Mouse (Mus musculus): Measurements from ENCODE around the gene Dnah17.

Gene Dnah17

DNA sequence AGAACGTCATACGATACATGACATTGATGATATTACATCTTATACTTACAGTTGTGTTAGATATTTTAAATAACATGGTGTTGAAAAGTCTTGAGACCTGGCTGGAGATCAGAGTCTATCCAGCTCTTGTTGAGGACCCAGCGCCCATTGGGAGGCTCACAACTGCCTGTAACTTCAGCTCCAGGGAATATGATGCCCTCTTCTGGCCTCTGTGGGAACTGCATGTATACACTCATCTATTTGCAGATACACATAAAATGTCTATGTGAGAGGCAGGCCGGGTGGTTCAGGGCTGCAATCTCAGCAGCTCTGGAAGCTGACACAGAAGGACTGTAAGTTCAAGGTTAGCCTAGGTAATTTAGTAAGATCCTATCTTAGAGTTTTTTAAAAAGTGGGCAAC is 112.1 kb downstream of the Dnah17 start:
- DNase-seq = peak in 1 of 2 experiments; percentile 40

DNA sequence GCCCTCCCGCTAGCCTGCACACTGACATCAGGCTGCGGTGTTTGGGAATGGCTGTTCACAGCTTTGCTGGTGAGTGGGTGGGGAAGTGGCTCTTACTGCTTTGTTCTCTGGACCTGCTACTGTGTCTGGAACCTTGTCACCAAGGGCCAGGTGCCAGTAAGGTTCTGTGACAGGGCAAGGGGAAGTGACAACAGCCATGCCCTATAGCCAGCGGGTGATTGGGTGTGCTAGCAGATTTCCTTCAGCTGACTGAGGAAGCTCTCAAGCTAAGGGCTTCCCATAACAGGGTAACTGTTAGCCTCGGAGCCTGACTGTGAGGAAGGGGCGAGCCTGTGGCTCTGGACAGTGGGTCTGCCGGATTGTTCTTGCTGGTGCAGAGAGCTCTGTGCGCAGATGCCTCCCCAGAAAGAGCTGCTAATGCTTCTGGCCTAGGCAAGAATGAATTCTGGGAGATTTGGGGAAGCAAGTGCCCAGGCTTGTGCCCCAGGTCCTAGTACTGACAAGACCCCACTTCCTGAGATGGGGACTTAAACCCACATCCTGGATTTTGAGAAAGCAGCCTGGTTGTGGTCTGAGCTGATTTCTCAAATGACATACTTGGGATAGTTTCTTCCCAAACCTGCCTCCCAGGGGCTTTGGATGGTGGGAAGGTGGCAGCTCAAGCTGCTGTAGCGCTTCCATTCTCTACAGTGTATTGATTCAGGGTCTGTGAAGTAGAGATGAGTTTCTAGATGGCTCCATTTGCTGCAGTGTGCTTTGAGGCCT is 114.9 kb downstream of the Dnah17 start:
- no peak for DNase-seq

DNA sequence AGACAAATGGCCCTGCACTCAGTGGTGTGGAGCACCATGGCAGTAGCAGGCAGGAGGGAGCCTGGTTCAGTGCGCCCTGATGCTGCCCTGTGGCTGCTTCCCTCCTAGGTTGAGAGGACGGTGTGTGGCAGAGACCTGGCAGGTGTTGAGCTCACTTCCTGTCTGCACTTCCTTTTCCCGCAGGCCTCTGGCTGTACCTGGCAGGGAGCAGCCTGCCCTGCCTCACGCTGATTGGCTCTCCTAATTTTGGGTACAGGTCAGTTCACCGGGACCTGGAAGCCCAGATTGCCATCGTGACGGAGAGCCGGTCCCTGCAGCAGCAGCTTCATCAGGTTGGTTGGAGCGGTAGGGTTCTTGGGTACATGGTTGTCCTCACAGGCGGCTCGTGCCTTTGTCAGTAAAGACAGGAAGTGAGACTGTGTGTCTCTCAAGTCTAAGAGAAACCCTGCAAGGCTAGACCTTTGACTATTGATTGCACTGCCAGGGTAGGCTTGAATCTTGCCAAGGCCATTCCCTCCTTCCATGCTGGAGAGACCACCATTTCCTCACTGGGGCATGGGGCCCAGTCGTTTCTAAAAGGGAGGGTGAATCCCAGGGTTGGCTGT is 115.9 kb downstream of the Dnah17 start:
- DNase-seq = no peak

DNA sequence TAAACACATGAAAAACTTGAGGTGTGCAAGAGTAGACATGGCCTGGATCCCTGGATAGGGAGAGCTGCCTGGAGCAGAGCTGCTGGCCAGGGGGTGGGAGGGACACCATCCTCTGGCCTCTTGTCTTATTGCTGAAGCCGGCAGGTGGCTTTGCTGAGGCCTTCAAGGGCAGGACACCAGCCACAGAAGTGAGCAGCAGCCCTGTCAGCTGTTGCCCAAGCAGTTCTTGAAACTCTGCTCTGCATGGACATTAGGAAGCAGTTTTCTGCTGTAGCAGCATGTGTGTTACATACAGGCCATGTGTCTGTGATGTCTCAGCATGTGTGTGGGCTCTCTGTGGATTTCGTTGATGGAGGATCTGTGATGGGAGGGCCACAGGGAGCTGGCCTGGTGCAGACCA is 117.1 kb downstream of the Dnah17 start:
- DNase-seq = no peak

DNA sequence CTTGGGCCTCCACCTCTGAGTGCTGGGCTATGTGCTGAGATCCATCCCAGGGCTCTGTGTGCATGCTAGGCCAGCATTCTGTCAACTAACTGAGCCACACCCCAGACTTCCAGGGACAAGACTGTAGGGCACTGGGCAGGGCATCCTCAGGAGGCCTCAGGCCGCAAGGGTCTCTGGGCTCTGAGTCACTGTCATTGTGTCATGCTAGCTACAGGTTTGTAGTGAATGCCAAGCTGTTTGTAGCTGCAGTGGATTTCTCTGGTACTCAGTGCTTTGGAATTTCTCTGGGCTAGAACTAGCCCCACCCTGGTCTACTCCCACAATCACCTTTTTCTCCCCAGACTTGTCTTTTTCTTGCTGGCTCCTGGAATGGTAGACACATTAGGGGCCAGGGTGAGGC is 117.8 kb downstream of the Dnah17 start:
- DNase-seq = no peak

DNA sequence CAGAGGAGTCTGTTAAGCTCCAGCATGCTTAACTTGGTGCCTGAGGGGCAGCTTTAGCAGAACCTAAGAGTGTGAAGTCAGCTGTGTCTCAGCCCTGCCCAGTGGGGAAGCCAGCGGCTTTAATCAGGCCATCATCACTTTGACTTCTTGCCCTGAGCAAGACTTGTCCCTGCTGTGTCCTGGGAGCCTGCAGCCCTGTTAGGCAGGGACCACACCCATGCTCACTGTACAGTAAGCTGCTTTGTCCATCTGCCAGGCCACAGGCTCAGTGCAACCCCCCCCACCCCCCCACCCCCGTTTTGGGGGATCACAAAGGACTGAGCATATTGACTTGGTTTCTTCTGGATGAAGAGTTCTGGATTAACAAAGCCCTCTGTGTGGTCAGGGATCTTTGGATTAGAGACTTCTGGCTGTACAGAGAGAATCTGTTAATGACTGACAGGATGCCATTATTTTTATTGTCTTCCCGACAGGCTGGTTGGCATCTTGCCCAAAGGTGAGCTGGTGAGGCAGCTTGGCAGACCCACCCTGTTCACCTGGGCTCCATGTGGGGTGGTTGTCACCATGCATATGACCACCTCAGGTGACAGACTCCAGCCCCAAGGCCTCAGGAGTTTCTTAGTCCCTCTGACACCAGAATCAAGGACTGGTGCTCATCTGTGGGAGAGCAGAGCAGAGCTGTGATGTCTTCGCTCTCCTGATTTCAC is 120.4 kb downstream of the Dnah17 start:
- DNase-seq = peak in 1 of 2 experiments; percentile 34

DNA sequence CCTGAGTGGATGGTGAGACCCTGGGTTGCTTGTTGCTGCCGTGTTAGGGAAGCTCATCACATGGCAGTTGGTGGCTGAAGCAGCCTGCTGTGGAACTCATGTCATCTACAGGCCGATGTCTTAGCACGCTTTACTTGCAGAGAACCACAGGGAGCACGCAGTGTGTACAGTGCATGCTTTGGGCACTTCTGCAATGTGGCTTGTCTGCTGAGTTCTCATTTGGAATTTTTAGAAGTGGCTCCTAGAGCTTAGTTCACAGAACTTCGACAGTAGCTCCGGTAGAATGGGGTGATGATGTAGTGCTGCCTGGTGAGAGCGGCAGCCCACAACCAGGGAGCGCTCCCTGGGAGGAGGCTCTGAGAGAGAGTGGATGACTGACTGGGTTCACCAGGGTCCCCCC is 121.6 kb downstream of the Dnah17 start:
- DNase-seq = no peak

DNA sequence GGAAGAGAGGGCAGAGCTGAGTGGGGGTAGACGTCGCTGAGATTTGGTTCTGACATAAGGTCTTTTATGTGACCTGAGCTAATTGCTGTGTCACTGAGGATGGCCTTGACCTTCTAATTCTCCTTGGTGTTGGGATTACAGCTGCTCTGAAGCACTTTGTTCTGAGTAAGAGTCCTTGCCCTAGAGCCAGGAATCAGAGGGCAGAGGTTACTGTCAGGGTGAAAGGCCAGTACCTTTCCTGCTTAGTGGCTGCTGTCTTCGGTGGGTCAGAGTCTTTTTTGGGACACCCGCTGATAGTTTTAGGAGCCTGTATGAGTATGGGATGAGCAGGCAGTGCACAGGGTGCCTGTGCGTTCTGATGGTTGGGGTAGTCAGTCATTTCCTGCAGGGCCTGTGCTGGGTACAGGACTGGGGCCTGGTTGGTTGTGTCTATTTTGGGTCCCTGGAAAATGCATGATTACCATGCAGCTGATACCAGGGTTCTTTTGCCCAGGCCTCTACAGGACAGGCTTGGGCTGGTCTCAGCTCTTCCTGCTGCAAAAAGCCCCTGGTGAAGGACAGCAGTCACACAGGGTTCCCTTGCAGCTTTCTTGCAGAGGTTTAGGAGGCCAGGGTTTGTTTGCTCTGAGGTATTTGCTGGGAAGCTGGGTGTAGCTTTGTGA is 122.2 kb downstream of the Dnah17 start:
- DNase-seq = no peak

DNA sequence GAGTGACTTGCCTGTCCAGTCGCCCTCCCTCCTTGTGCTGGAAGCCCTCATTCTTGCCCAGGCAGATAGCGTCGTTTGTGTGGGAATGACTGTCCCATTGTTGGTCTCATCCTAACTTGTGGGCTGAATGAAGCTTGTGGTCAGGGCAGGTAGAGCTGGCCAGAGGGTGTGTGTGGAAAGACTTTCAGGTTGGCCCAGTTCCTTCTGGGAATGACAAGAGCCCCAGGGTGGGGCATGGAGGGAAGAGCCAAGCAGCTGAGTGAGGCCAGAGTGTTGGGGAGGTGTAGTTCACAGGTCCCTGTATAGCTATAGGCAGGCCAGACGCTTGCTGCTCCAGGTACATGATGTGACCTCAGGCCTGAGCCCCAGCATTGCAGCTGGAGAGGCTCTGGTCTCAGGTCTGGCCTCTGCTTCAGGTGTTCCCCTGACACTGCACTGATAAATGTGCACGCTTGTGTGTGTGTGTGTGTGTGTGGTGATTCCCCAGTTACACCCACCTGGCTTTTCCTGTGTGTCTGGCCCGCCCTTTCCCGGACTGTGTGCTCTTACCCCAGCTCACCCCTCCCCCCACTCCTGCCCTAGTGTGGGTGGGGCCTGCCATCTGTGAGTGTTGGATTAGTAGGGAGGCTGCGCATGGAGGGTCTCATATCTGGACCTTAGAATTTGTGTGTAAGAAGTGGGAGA is 122.8 kb downstream of the Dnah17 start:
- peak; percentile 60 to 62 for DNase-seq

DNA sequence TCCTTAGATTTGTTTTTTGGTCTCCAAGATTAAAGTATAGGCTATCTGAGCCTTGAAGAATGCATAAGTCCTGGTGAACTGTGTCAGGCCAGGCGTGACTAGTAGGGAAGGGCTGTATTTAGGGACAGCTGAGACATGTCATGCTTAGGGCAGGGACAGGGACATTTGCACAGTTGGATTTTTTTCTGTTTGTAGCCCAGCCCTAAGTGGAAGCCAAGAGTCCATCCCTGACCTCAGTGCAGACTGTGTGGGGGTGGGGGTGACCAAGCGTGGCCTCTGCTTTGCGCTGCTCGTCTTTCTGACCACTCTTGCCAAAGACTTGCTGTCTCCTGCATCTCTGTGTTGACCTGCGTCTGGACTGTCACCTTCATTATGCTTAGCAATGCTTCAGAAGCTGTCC is 126.2 kb downstream of the Dnah17 start:
- no peak for DNase-seq

DNA sequence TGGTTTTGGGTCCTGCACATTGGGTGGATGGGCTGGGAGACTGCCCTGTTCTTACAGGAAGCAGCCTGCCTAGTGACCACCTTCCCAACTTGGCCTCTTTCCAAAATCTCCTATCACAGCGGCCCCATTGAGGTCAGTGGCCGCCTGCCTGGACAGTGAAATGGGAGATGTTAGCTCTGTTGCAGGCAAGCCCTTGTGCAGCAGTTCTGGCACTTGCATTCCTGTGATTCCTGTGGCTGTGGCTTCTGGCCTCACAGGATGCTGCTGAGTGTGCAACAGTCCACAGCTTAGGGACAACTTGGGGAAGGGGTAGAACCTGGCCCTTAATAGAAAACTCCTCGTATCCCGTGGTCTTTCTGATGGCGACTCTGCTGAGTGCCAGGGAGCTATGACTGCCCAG is 126.7 kb downstream of the Dnah17 start:
- DNase-seq = no peak

DNA sequence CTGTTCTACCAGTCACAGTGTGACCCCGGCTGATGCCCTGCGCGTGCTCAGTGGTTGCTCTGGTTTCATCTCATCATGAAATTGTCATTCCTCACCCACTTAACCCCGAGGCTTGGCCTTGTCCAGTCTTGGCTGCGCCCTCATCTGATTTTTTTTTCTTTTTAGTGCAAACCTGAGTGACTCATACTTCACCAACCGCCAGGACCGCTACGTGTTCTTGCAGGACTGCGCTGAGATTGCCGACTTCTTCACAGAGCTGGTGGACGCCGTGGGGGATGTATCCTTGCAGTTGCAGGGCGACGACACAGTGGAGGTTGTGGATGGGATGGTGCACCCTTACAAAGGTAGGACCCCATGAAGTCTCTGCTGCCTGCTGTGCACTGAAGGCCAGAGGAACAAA is 127.3 kb downstream of the Dnah17 start:
- no peak for DNase-seq

DNA sequence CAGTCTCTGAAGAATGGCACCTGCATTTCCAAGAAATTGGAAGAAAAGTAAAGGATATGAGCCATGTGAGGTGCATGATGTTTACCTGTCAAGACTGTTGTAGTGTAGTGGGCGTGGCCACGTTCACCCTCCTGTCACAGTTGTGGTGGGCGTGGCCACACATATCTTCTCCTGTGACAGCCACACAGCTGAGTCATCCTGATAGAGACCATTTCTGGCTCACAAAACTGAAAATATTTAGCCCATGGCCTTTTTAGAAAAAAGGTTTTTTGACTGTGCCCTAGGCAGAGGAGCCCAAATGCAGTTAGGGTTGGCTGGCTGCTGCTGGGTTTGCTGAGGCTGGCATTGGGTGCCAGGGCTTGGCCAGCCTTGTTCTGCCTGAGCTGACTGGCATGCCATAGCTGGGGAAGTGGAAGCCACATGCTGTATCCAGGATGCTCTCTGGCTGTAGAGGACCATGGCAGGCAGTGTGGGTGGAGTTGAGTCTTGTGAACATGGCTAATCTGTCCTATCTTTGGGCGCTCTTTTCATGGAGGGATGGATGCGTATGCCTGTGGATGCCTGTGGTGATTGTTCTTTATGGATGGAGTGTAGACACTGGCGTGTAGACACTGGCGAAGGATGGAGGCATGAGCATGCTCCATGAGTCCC is 129.7 kb downstream of the Dnah17 start:
- DNase-seq = no peak

DNA sequence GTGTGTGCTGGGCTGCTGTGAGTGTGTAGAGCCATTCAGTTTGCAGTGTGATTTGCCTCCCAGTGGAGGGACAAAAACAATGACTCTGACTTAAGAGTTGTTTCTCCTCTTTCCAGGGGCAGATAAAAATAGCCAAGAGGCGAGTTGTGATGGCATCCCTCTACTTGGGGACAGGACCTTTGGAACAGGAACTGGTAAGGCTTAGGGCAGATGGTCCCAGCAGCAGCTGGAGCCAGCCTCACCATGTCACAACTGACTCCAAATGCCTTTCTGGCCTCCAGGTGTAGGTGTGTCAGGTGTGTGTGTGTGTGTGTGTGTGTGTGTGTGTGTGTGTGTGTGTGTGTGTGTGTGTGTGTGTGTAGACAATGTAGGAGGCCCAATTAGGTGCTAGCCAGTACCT is 130.4 kb downstream of the Dnah17 start:
- no peak for DNase-seq

DNA sequence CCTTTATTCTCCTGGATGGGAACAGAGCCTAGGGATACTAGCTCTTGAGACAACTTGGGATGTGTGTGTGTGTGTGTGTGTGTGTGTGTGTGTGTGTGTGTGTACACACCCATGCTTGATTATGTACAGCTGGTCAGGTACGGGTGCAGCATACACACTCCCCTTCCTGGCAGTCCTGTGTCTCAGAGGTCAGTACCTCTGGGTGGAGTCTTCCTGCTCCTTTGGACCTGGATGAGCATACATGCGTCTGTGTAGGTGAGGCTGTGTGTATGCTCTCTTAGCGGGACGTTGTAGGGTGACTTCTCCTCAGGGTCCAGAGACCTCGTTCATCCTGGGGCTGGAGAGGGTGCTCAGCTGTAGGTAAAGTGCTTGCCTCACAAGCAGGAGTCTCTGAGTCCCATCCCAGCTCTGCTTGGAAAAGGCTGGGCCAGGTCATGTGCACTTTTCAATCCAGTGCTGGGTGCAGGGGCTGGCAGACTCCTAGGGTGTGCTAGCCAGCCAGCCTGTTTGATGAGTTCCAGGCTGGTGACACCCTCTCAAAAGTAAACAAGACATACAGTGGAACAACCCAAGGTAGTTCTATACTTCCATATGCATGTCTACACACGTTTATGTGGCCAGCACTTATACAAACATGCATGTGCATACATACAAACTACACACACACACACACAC is 131.0 kb downstream of the Dnah17 start:
- no peak for DNase-seq

DNA sequence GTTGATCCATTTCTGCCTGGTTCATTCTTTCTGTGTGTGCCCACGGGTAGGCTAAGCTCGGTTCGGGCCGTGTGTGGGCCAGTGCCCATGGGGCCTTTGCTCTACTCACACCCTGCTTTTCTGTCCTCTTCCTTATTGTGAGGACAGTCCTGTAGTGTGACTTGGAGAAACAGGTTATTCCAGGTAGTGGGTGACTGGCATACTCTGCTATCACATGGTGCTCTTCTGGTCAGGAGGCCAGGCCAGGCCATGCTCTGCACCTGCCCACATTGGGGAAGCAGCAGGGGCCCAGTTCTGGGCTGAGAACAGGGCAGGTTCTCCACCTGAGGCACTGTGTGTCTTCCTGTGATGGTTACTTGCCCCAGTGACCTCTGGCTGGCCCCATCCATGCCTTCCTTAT is 132.1 kb downstream of the Dnah17 start:
- no peak for DNase-seq

DNA sequence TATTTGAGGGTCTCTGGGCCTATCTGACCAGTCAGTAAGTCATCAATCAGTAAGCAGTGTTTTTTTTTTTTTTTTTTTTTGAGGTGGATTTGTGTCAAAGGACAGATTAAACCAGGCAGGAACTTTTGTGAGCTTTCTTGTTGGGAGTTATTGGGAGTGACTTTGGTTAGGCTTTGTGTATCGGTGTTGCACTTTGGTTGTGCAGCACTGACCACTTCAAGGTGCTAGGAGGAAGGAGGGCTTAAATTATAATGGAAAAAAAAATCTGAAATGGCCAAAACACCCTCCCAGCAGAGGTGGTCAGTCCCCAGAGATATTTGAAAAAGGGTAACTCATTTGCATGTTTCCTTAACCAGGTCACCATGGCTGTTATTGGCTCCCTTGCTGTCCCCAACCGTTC is 133.3 kb downstream of the Dnah17 start:
- no peak for DNase-seq

DNA sequence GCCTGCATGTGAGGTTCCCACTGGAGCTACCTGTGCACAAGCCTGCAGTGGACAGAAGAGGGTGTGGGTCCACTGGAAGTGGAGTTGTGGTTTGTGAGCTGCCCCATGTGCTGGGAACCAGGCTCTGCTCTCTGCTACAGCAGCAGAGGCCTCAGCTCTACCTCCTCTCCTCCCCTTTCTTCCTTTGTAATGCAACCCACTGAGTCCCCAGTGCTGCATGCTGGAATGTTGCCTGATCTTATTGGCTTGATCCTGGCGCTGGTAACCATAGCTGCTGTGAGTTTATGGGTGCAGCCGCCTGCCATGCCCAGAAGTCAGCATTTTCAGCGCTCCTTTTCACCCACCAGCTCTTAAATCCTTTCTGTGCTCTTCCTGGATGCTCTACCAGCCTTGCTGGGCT is 134.4 kb downstream of the Dnah17 start:
- DNase-seq = no peak

DNA sequence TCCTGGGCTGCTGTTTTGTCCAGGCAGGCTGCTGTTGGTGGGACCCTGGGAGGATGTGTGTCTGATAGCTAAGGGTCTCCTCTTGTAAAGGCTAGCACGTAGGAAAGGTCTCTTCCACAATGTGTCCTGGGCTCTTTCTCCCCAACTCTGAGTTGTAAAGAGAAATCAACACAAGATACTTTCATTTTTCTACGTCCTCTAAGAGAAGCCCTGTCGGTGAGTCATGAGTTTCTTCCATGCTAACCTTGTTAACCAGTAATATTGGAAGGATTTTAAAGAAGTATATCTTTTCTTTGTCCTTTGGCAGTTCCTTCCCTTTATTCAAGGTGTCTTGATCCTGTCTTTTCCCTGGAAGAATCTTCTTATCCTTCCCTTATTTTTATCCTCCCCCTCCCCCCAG is 134.8 kb downstream of the Dnah17 start:
- DNase-seq = no peak

DNA sequence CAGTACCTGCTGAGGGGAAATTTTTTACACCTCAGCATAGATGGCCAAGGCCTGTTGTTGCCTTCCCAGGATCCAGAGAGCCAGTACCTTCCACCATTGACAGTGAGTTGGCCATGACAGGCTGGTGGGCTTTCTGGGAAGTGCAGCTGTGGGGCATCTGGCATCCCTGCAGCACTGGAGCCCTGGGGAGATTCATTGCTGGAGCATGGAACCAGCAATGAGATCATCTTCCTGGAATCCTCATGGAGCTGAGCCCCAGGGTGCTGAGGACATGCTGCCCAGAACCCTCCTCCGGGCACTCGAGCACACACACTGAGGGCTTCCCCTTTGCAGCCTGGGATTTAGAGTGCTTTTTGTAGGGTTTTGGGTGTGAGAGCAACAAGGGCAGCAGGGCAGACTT is 135.2 kb downstream of the Dnah17 start:
- DNase-seq = no peak

DNA sequence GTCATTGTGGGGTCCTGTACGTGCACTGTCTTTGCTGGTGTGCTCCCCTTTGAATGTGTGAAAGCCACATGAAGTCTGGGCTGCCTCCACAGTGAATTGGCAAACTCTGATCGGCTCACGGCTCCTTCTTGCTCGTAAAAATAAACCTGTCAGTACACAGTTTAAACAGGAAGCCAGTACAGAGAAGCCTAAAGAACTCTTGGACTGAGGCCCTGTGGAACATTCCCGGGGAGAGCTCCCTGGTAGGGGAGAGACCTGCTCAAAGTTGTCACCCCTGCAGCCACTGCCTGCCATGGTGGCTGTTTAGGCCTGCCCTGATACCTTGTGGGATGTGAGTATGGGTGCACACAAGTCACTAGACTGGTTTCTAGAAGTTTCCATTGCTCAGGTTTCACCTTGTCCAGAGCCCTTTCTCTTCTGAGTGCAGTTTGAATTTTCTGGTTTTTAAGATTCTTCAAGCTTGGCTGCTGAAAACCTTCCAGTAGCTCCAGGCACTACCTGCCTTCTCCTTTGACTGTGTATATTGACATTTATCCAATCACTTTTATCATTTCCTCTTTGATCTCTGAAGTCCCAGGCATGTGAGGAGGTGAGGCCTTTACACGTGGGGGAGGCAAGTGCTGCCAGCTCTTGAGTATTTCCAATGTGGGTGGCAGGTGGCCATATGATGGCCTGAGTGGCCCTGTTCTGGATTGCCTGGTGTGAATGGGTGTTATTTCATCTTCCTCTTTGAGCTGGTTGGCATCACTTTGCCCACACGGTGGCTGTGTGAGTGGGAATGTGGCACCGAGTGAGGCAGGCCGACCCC is 136.0 kb downstream of the Dnah17 start:
- DNase-seq = no peak
